Mouse (Mus musculus): ENCODE measurements around the gene Zfp444. TPM values are rescaled to one million over a fixed set of nuclear protein-coding genes. Genes with fewer than 3 reads are reported as not detected.
"Not testable (repeated sequence)": the region's sequence is repeated elsewhere in the genome, so short reads cannot be mapped to it uniquely, and the experiment has no call there.

The Zfp444 gene
- total RNA-seq, 2 experiments from 2014 or later, result 25.8 to 27.0 TPM

DNA sequence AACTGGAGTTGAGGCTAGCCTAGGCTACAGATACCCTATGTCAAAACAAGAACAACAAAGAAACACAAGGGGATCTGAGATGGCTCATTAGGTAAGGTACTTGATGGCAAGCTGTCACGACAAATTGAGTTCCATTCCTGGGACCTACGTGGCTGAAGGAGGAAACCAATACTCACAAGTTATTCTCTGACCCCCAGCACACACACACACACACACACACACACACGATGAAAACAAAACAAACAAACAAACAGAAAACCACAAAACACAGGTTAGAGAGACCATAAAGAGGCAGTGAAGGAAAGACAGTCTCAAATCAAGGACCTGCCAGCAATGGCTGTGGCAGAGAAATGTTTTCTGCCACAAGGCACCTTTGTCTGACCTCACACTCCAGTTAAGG lies 24.8 kb downstream of the Zfp444 start, which contains the start of gene Galp:
Gene Galp (plus strand): TSS at position 301 of the 400 bp plus-strand sequence.
- no peak for DNase-seq (ENCODE audit: low spot score in 2 of 2)

GRCm38 (mm10) chr7:6204200-6204599 lies 32.2 kb downstream of the Zfp444 start:
- DNase-seq (ENCODE audit: low spot score in 2 of 2), result no peak

- peak; percentile 41 to 53 for DNase-seq (ENCODE audit: low spot score in 2 of 2)
Observed at GRCm38 (mm10) chr7:6213144-6213543, 41.1 kb downstream of the Zfp444 start.

DNA sequence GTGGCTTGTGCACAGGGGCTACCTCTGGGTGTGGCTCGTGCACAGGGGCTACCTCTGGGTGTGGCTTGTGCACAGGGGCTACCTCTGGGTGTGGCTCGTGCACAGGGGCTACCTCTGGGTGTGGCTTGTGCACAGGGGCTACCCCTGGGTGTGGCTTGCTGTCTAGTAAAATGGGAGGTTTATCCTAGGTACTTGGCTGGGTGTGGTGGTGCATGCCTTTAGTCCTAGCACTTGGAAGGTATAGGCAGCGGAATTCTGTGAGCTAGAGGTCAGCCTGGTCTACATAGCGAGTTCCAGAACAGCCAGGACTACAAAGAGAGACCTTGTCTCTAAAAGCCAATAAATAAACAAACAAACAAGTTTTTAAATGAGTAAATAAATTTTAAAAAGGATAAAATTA lies 42.7 kb downstream of the Zfp444 start:
- not testable (repeated sequence) for DNase-seq (ENCODE audit: low spot score in 2 of 2)

- DNase-seq (ENCODE audit: low spot score in 2 of 2), result no peak
Observed at GRCm38 (mm10) chr7:6220147-6220546, 48.1 kb downstream of the Zfp444 start.

DNA sequence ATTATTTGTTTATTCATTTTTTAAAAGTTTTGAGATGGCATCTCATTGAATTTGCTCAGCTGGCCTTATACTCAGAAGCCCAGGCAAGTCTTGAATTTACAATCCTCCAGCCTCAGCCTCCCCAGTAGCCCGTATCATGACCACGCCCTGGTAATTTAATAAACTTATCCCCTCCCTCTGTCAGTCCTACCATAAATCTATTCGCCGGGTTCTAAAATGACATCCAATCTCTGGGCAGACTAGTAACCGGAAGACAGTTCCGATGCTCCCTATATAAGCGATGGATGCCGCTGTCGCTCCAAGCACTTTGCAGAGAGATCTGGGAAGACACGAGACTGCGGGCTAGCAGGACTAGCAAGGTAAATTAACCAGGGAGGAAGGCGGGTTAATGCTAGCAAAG lies 50.0 kb downstream of the Zfp444 start, which contains the start of gene Zscan5b:
Gene Zscan5b (plus strand): TSS at position 301 of the 400 bp plus-strand sequence.
- no peak for DNase-seq (ENCODE audit: low spot score in 2 of 2)

DNA sequence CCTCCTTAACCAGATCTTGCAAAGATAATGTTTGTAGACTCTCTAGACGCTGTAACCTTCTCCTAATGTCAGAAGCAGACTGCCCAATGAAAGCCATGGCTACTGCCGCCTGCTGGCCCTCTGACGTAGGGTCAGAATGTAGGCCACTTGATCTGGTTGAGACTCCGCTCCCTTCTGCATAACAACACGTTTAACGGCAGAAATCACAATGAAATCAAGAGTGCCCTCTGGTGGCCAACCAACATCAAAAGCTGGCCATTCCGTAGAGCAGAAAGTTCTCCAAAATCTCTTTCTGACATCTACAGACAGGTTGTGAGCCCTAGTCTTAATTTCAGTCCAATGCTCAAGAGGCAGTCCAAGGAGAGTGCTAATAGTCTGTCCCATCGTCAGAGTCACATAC lies 56.5 kb downstream of the Zfp444 start:
- DNase-seq (ENCODE audit: low spot score in 2 of 2), result peak in 1 of 2 experiments; percentile 16

GRCm38 (mm10) chr7:6239787-6240186 lies 67.8 kb downstream of the Zfp444 start:
- no peak for DNase-seq (ENCODE audit: low spot score in 2 of 2)

- DNase-seq (ENCODE audit: low spot score in 2 of 2), result peak; percentile 33 to 38
Observed at GRCm38 (mm10) chr7:6240841-6241425, 68.9 kb downstream of the Zfp444 start.

Other genes starting within 250 kb of the Zfp444 start
- not detected for gene Vmn1r65, start 161.2 kb upstream of the Zfp444 start, total RNA-seq (2021)
- gene Nlrp4c, start 127.1 kb upstream of the Zfp444 start, total RNA-seq (2021), result not detected
- gene Zfp787, start 16.2 kb upstream of the Zfp444 start, total RNA-seq (2021), result 10 to 100 TPM; 43.2 to 47.7 TPM
- not detected for gene Galp, start 24.9 kb downstream of the Zfp444 start, total RNA-seq (2021)
- not detected for gene Zscan5b, start 50.1 kb downstream of the Zfp444 start, total RNA-seq (2021)
- gene Epp13, start 80.5 kb downstream of the Zfp444 start, total RNA-seq (2021), result not detected
- 1 to 10 TPM; 5.1 to 6.3 TPM for gene Zfp667, start 114.4 kb downstream of the Zfp444 start, total RNA-seq (2021)
- gene Zfp583, start 159.1 kb downstream of the Zfp444 start, total RNA-seq (2021), result 1 to 10 TPM; 3.1 to 3.3 TPM
- gene Gm3854, start 171.5 kb downstream of the Zfp444 start, total RNA-seq (2021), result under 1 TPM; 0.53 to 0.80 TPM
- gene Zfp78, start 191.1 kb downstream of the Zfp444 start, total RNA-seq (2021), result 1 to 10 TPM; 2.1 to 3.3 TPM
- gene Zfp28, start 211.1 kb downstream of the Zfp444 start, total RNA-seq (2021), result 1 to 10 TPM; 2.1 to 3.3 TPM
- gene Smim17, start 226.5 kb downstream of the Zfp444 start, total RNA-seq (2021), result under 1 TPM; 0.38 to 0.73 TPM
- gene Gm20715, start 238.1 kb downstream of the Zfp444 start, total RNA-seq (2021), result not detected

Measured in adrenal gland, adult 18-20 months (tissue).